Mouse (Mus musculus): ENCODE measurements around the gene 3110040N11Rik. TPM values are rescaled to one million over a fixed set of nuclear protein-coding genes. Genes with fewer than 3 reads are reported as not detected.
A peak's percentile ranks its signal among the peaks of the same experiment; 100 is the strongest.

The 3110040N11Rik gene
- polyA plus RNA-seq, 1 experiment = 38.1 TPM

GRCm38 (mm10) chr7:81777667-81778218 is 11.5 kb downstream of the 3110040N11Rik start:
- DNase-seq (ENCODE audit: low read depth) = peak; percentile 37
- TF ChIP-seq POLR2A (IDR thresholded peaks at IDR 0.05; ENCODE audit: borderline replicate concordance, extremely low read depth, insufficient read depth, insufficient read length, poor library complexity, severe bottlenecking) = no peak
- peak; percentile 44; the same call in 1 of the 2 replicates for TF ChIP-seq CTCF (IDR thresholded peaks at IDR 0.05; ENCODE audit: borderline replicate concordance, extremely low read depth, insufficient read depth, insufficient read length)

GRCm38 (mm10) chr7:81775325-81775724 is 14.0 kb downstream of the 3110040N11Rik start:
- DNase-seq (ENCODE audit: low read depth) = peak; percentile 31
- TF ChIP-seq POLR2A (IDR thresholded peaks at IDR 0.05; ENCODE audit: borderline replicate concordance, extremely low read depth, insufficient read depth, insufficient read length, poor library complexity, severe bottlenecking) = no peak
- no peak for TF ChIP-seq CTCF (IDR thresholded peaks at IDR 0.05; ENCODE audit: borderline replicate concordance, extremely low read depth, insufficient read depth, insufficient read length)

GRCm38 (mm10) chr7:81772786-81773539 is 16.3 kb downstream of the 3110040N11Rik start:
- DNase-seq (ENCODE audit: low read depth) = no peak
- TF ChIP-seq POLR2A (IDR thresholded peaks at IDR 0.05; ENCODE audit: borderline replicate concordance, extremely low read depth, insufficient read depth, insufficient read length, poor library complexity, severe bottlenecking) = no peak
- no peak for TF ChIP-seq CTCF (IDR thresholded peaks at IDR 0.05; ENCODE audit: borderline replicate concordance, extremely low read depth, insufficient read depth, insufficient read length)

- DNase-seq (ENCODE audit: low read depth) = peak; percentile 27
- peak; percentile 41; the same call in 1 of the 2 replicates for TF ChIP-seq CTCF (IDR thresholded peaks at IDR 0.05; ENCODE audit: borderline replicate concordance, extremely low read depth, insufficient read depth, insufficient read length)
- no peak for TF ChIP-seq POLR2A (IDR thresholded peaks at IDR 0.05; ENCODE audit: borderline replicate concordance, extremely low read depth, insufficient read depth, insufficient read length, poor library complexity, severe bottlenecking)
Measured at GRCm38 (mm10) chr7:81763110-81763845, 26.0 kb downstream of the 3110040N11Rik start.

GRCm38 (mm10) chr7:81762180-81763109 is 26.8 kb downstream of the 3110040N11Rik start, which contains the start of gene Ramac:
Gene Ramac, plus strand, starts transcription at chr7:81762925.
- peak; percentile 28; the same call in 1 of the 2 replicates for TF ChIP-seq CTCF (IDR thresholded peaks at IDR 0.05; ENCODE audit: borderline replicate concordance, extremely low read depth, insufficient read depth, insufficient read length)
- peak; percentile 41; the same call in 1 of the 2 replicates for TF ChIP-seq POLR2A (IDR thresholded peaks at IDR 0.05; ENCODE audit: borderline replicate concordance, extremely low read depth, insufficient read depth, insufficient read length, poor library complexity, severe bottlenecking)

GRCm38 (mm10) chr7:81747956-81748355 is 41.3 kb downstream of the 3110040N11Rik start:
- TF ChIP-seq POLR2A (IDR thresholded peaks at IDR 0.05; ENCODE audit: borderline replicate concordance, extremely low read depth, insufficient read depth, insufficient read length, poor library complexity, severe bottlenecking) (no peak), CTCF (IDR thresholded peaks at IDR 0.05; ENCODE audit: borderline replicate concordance, extremely low read depth, insufficient read depth, insufficient read length) (no peak)
- no peak for DNase-seq (ENCODE audit: low read depth)

More at GRCm38 (mm10) chr7:81762180-81763109, 26.8 kb downstream of the 3110040N11Rik start, which contains the start of gene Ramac:
- peak; percentile 97 for DNase-seq (ENCODE audit: low read depth)

- peak; percentile 36; the same call in 1 of the 2 replicates for TF ChIP-seq CTCF (IDR thresholded peaks at IDR 0.05; ENCODE audit: borderline replicate concordance, extremely low read depth, insufficient read depth, insufficient read length)
- no peak for TF ChIP-seq POLR2A (IDR thresholded peaks at IDR 0.05; ENCODE audit: borderline replicate concordance, extremely low read depth, insufficient read depth, insufficient read length, poor library complexity, severe bottlenecking)
Measured at GRCm38 (mm10) chr7:81744145-81744544, 45.1 kb downstream of the 3110040N11Rik start.

GRCm38 (mm10) chr7:81740010-81740409 is 49.3 kb downstream of the 3110040N11Rik start:
- TF ChIP-seq POLR2A (IDR thresholded peaks at IDR 0.05; ENCODE audit: borderline replicate concordance, extremely low read depth, insufficient read depth, insufficient read length, poor library complexity, severe bottlenecking) = no peak
- TF ChIP-seq CTCF (IDR thresholded peaks at IDR 0.05; ENCODE audit: borderline replicate concordance, extremely low read depth, insufficient read depth, insufficient read length) = no peak
- no peak for DNase-seq (ENCODE audit: low read depth)

More at GRCm38 (mm10) chr7:81744145-81744544, 45.1 kb downstream of the 3110040N11Rik start:
- peak; percentile 48 for DNase-seq (ENCODE audit: low read depth)

- no peak for DNase-seq (ENCODE audit: low read depth)
Measured at GRCm38 (mm10) chr7:81738720-81739385, 50.4 kb downstream of the 3110040N11Rik start.

More at GRCm38 (mm10) chr7:81738720-81739385, 50.4 kb downstream of the 3110040N11Rik start:
- TF ChIP-seq CTCF (IDR thresholded peaks at IDR 0.05; ENCODE audit: borderline replicate concordance, extremely low read depth, insufficient read depth, insufficient read length) = no peak
- TF ChIP-seq POLR2A (IDR thresholded peaks at IDR 0.05; ENCODE audit: borderline replicate concordance, extremely low read depth, insufficient read depth, insufficient read length, poor library complexity, severe bottlenecking) = no peak
